Mouse (Mus musculus): Measurements from ENCODE around the gene Synj1. TPM values are rescaled to one million over a fixed set of nuclear protein-coding genes. Genes with fewer than 3 reads are reported as not detected.

Synj1 gene
- total RNA-seq, 1 experiment from 2014 or later: 49.3 TPM

Small RNAs within 50 kb of the gene (microRNA-seq; reads per million reads assigned to microRNA genes)
- gene Gm22933: 0 reads per million in 2 experiments

Other genes starting within 250 kb of the Synj1 start
- 14.3 and 17.2 TPM in 2 replicates for gene Urb1, start 200.9 kb downstream of the Synj1 start, total RNA-seq (2021)
- gene Eva1c, start 184.6 kb downstream of the Synj1 start, total RNA-seq (2021): 3.1 and 4.1 TPM in 2 replicates
- gene Cfap298, start 76.2 kb downstream of the Synj1 start, total RNA-seq (2021): 27.7 and 31.5 TPM in 2 replicates
- 71.2 and 74.6 TPM in 2 replicates for gene Paxbp1, start 33.2 kb upstream of the Synj1 start, total RNA-seq (2021)
- not detected in 2 replicates for gene 4932438H23Rik, start 83.8 kb upstream of the Synj1 start, total RNA-seq (2021)
- gene Olig2, start 214.1 kb upstream of the Synj1 start, total RNA-seq (2021): not detected in 2 replicates

Measured in adrenal gland, postnatal 25 days (tissue).